Mouse (Mus musculus) skeletal muscle tissue, adult 2 months (tissue): ENCODE measurements around the gene Barx1.

Source experiments
- DNase-seq: peaks from one replicate; pipeline ENCODE4 v3.0.0-alpha.2; 2012; ENCODE audit warnings: low read depth, low spot score

Barx1 gene

GRCm38 (mm10) chr13:48662431-48663143 lies at the start of gene Barx1:
TSS of gene Barx1 (plus strand) at chr13:48662998.
- DNase-seq, result no peak

GRCm38 (mm10) chr13:48614525-48614924 lies 48.3 kb upstream of the Barx1 start:
- no peak for DNase-seq

DNA sequence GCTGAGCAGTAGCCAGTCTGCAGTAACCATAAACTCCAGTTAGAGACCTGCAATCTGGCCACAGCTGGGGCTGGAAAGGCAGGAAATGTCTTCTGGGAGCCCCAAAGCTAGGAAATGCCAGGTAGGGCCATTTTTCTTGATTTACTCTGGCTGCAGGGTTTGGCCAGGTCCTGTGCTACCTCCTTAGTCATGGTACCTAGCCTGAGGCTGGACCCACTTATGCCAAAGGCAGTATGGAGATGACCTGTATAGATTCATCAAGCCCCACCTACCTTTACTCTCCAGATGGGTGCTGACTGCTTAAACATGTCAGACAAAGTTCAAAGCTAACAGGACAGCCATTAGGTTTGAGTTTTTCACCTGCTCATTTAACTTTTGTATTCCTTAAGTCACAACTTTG lies 45.0 kb upstream of the Barx1 start:
- DNase-seq, result no peak

DNA sequence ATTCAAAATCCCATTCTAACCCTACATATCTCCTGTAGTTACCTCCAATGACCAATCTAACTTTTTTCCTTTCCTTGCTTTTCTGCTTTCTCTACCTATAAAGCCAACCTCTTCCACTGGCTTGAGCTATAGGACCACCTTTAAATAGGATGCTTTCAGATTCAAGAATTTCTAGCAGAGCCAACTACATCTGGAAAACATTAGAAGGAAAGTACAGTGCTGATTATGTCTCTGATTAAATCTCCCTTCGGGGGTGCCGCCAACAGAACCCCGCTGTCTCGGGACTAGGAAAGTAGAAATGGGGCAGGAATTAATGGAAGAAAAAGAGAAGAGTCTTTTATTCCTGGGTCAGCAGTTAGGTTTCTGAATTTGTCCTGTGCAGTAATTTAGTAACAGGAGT lies 43.9 kb upstream of the Barx1 start:
- no peak for DNase-seq

DNA sequence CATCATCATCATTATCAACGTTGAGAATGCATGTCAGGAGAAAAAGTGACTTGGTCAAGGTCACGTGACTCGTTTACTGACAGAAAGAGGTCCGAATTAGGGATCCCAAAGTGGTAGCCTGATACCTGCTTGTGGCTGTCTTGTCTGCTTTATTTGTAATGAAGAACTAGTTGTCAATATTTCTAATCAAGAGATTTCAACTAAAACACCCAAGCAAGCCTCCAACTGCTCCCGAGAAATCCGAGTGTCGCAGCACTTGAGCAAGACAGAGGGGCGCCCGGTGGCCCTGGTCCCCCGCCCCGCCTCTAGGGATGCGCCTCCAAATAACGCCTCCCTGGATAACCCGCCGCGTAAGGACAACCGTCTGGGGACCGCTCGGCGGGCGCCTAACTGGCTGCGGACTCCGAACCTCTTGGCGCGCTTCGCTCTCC lies 37.8 kb upstream of the Barx1 start:
- no peak for DNase-seq

GRCm38 (mm10) chr13:48625433-48626184 lies 37.2 kb upstream of the Barx1 start, which contains the start of gene Ptpdc1:
TSS of gene Ptpdc1 (minus strand) at chr13:48625664.
- DNase-seq, result peak; percentile 91

DNA sequence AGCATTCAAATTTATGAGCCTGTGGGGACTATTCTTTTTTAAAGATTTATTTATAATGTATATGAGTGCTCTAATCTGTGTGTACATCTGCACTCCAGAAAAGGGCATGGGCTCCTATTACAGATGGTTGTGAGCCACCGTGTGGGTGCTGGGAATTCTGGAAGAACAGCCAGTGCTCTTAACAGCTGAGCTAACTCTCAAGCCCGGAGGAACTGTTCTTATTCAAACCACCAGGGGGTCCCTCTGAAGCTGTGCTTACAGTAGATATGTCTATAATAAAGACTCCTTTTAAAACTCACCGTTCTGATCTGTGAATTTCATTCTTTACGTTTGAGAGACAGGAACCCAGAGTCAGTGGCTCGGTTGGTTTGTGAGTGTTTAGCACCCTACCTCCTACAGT lies 31.1 kb upstream of the Barx1 start:
- no peak for DNase-seq

DNA sequence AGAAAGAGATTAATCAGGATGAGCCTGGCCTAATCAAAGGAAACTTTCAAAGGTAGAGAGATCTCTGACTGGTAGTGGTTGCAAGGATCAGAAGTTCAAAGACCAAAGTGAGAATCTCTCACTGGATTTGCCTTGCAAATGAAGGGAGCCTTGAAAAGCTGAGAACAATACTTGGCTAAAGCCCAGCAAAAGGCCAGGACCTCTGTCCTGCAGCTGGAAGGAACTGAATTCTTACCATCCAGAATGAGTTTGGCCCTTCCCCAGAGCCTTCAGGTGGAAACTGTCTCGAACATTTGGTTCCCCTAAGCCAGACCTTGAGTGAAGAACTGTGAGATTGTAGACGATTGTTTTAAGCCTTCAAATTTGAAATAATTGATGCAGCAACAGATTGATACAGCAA lies 25.1 kb upstream of the Barx1 start:
- no peak for DNase-seq

GRCm38 (mm10) chr13:48639570-48639969 lies 23.2 kb upstream of the Barx1 start:
- DNase-seq, result peak; percentile 56

GRCm38 (mm10) chr13:48643072-48643471 lies 19.7 kb upstream of the Barx1 start:
- DNase-seq, result no peak

DNA sequence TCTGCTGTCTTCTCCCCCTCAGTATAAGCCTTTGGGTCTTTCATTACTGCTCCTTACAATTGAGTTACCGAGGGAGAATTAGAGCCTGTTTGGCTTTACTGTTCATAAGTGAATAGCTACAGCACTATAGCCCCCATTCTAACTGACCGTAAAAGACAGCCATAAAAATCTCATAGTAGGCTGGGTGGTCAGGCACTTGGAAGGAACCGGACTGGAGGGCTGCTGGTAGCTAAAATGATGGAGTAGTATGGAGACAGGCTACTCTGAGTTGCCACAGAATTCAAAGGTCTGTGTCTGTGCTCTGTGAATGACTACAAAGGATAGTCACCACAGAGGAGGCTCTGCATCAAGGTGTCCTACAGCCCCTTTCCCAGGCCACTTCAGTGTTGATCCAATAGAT lies 18.8 kb upstream of the Barx1 start:
- DNase-seq, result no peak

DNA sequence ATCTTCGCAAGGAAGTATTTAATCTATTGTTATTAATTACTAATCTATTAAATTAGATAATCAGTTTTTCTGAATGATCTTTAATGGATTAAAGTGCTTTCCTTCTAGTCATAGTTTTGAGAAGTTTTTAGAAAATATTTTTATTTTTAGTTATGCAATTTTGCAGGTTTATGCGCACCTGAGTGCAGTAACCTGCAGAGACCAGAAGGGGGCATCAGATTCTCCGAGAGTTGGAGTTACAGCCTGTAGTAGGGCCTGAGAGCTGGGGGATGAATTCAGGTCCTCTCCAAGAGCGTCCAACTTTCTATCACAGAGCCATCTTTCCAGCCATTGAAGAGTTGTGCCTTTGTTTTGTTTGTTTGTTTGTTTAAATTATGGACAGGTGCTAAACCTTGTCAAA lies 16.1 kb upstream of the Barx1 start:
- DNase-seq, result no peak

DNA sequence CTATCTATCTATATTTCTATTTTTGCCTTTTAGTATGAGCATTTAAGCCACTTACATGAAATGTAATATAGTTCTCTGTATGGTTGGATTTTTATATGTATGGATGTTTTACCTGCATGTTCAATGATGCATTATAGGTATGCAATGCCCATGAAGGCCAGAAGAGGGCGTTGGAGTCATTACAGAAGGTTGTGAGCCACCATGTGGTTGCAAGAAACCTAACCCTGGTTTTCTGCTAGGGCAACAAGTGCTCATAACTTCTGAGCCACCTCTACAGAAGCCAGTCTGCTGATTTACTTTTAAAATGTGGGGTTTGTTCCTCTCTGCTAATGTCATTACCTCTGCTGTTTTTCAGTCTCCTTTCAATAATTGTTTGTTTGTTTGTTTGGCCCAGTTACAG lies 12.2 kb upstream of the Barx1 start:
- DNase-seq, result no peak

DNA sequence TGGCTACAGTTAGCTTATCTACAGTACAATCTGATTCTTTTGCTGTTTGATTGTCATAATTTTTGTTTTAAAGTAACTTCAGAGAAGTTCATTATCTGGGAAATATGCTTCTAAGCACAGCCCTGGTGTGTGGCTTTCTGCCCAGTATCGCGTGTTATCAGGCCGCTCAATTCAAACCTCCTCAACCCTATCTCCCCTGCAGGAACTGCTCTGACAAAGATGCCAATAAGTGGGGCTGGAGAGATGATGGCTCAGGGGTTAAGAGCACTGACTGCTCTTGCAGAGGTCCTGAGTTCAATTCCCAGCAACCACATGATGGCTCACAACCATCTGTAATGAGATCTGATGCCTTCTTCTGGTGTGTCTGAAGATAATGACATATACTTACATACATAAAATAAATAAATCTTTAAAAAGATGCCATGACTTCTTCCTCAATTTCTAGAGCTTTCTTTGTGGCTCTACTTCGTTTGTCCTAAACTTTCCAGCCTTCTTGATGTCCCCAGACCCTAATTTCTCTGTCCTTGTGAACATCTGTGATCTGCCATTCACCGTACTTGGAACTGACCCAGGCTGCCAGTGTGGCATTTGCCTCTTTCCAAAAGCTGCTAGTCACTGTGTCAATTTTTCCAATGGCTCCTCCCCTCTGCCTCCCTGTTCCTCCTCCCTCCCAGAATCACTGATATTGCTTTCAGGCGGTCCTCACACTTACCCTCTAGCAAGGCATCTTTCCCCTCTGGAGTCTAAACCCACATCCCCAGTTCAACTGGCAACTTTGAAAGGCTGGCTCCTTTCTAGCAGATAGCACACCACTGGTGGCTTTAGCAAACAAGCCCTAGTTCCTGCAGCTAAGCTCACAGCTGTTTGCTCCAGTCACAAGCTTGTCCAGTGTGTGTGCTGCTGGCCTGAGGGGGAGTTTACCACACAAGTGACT lies 11.4 kb upstream of the Barx1 start:
- DNase-seq, result no peak

DNA sequence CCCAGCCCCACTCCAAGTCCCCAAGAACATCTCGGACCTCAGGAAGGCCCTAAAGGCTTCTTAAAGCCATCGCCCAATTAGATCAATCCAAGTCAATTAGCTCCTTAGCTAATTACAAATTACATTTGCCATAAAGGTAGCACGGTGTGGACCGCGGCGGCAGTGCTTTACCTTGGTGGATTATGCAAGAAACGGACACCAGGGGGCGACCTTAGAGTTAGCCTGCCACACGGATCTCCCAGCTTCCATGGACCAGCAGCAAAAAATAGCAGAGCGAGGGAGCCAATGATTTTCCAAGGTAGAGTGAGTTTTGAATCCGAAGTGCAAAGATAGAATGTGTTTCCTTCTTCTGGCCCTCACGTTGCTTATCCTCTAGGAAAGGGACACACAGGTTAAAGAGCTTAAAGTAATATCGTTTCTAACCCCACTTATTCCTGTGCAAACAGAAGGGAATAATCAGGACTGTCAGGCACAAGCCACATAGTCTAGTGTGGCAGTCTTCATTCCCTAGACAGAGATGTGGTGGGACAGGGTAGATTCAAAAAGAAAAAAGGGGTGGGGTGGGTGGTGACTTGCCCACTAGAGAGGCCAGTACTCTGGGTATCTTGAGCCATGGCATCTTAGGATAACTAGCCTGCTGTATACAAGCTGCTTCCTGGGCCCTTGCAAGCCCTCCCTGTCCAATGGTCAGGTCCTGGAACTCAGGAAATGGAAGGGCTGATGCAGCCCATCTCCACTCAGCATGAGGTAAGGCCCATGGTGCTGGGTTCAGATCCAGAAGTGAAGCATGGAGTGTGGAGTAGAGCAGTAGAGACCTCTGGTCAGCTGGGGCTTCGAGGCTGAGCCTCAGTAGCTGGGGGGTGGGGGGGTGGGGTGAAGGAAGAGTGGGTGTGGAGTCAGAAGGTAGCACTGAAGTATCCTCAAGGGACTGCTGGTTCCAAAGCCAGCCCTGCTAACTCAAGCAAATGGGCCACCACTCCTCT lies 8.7 kb upstream of the Barx1 start:
- peak; percentile 30 for DNase-seq

DNA sequence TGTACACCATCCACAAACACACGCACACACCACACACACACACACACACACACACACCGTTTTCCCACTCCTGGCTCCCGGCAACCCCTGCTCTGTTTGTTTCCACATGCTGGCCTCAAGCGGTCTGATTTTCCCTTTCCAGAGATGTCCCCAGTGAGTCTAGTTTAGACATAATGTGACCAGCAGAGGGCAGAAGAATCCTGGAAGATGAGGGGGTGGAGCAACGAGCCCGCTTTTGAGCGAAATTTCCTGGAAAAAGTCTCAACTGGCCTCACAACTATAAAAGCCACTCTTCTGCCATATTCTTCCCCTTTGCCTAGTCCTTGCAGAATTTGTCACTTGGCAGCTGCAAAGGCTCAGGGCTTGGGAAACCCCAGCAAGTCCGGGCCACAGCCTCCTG lies 7.2 kb upstream of the Barx1 start:
- peak; percentile 40 for DNase-seq

GRCm38 (mm10) chr13:48657791-48658190 lies 5.0 kb upstream of the Barx1 start:
- DNase-seq, result no peak

DNA sequence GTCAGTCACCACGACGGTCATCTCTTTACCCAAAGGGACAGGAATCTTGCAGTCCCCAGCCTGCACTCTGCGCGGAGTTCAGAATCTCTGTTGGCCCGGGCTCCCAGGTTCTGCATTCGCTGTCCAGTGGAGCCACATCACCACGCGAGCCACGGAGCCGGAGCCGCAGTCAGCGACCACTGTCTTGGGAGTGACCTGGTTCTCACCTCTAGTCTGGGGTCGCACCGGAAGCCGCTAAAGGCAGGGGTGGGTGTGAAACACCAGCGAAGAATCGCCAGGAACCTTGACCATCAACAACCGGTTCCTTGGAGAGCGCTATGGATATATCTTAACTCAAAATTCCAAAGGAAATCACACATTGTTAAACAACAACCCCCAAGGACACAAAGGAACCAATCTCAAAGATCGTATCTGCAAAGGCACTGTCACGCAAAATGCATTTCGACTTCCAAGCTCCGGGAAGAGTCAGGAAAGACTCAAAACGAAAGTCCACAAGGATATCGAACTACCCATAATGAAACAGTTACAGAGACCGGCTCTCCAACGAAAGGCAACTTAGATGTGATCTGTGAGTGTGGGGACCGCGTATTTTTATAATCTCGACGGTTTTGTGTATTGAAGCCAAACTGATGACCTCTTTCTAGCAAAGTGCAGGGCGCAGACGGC lies 4.1 kb upstream of the Barx1 start:
- DNase-seq, result no peak

DNA sequence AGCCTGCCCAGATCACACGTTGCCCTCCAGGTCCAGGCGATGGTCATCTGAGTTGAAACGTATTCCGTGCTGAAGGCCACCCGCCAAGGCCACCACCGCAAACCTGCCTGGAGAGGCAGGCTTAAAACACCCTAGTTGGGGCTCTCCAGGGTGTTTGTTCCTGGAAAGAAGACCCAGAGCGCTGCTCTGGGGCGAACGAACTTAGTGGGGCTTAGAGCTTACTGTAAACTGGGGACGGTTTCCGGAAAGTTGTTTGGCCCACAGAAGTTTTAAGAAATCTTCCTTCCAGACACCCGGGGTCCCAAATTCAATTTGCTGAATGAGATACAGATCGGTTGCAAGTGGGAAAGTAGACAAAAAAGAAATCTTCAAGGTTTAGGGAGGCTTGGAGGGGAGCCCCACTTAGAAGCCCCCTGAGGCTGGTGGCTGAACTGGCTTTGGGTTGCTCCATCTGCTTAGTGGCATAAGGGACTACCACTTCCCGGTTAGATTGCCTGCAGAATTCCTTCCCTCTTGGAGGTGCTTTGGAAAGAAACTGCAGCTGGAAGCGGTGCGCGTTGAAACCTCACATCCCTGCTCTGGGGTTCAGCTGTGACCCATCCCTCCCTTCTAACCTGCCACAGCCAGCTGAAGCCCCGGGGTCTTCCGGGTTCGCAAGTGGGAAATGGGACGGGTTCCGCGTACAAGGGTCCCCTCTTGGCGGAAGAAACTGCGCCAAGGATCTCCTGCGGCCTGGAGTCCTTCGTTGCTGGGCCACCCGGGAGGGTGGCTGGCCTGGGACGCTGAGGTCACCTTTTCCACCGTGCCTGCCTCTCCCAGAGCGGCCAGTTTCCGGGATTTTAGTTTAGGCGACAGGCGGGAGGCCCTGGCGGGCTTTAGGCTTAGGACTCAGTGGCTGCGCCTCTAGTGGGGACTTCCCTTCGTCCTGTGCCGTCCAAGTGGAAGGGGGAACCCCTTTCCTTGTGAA lies 3.3 kb upstream of the Barx1 start:
- no peak for DNase-seq
